Mouse (Mus musculus) heart, embryonic 15.5 days (tissue): ENCODE data around the gene Npvf. TPM values are rescaled to one million over a fixed set of nuclear protein-coding genes. Genes with fewer than 3 reads are reported as not detected.

ENCODE experiments used
- ATAC-seq: fragments of 200-750 bp; cut with Nextera tagmentation; replicated peaks from 2 replicates; pipeline ENCODE4 v1.8.0; 2017; ENCODE audit warnings: low read depth, moderate TSS enrichment; ENCODE audit not compliant: insufficient number of reproducible peaks, insufficient read depth, low FRiP score
- H3K27ac ChIP-seq: fragments of 300-500 bp; sonication (generic); 2 replicates; pipeline ENCODE4 v1.5.1; 2015; ENCODE audit warnings: mild to moderate bottlenecking, inconsistent platforms
- H3K27me3 ChIP-seq: fragments of 300-500 bp; sonication (generic); 2 replicates; pipeline ENCODE4 v1.6.1; 2015; ENCODE audit warnings: inconsistent platforms
- H3K36me3 ChIP-seq: fragments of 300-500 bp; sonication (generic); 2 replicates; pipeline ENCODE4 v1.6.1; 2015; ENCODE audit warnings: mild to moderate bottlenecking, inconsistent platforms
- H3K4me1 ChIP-seq: fragments of 300-500 bp; sonication (generic); replicated peaks from 2 replicates; pipeline ENCODE4 v1.6.1; 2015; ENCODE audit warnings: inconsistent platforms
- H3K4me2 ChIP-seq: fragments of 300-500 bp; sonication (generic); 2 replicates; pipeline ENCODE4 v1.6.1; 2015; ENCODE audit warnings: inconsistent platforms, mild to moderate bottlenecking, moderate library complexity
- H3K4me3 ChIP-seq: fragments of 300-500 bp; sonication (generic); 2 replicates; pipeline ENCODE4 v1.5.1; 2015; ENCODE audit warnings: mild to moderate bottlenecking, inconsistent platforms
- H3K9ac ChIP-seq: fragments of 300-500 bp; sonication (generic); 2 replicates; pipeline ENCODE4 v1.6.1; 2015; ENCODE audit warnings: mild to moderate bottlenecking, inconsistent platforms
- H3K9me3 ChIP-seq: fragments of 300-500 bp; sonication (generic); replicated peaks from 2 replicates; pipeline ENCODE4 v1.6.1; 2016; ENCODE audit warnings: inconsistent platforms
- WGBS: fragments of 180-500 bp; shearing (Covaris S2); methylation state at CpG from one replicate; pipeline ENCODE4 v1.1.7; 2015; ENCODE audit warnings: mixed read lengths; 5-methylcytosine and 5-hydroxymethylcytosine counted together
- polyA plus RNA-seq: library from polyadenylated mRNA; unstranded; fragments of >200 nt; fragmentation: Nextera tagmentation; extraction: Ambion mirVana; gene quantifications from 2 replicates; pipeline ENCODE4 v1.2.1, GENCODE M21; 2015

Npvf gene
- 0.15 and 0.18 TPM in 2 replicates for polyA plus RNA-seq

- no peaks in the 10 kb centered on the region for H3K9me3 ChIP-seq
- H3K4me2 ChIP-seq: no peak within 1 kb of the TSS
- H3K4me1 ChIP-seq: no peaks in the 10 kb centered on the region
- no peak within 1 kb of the TSS for H3K9ac ChIP-seq
- H3K27me3 ChIP-seq: no peaks in the 10 kb centered on the region
- H3K4me3 ChIP-seq: no peak within 1 kb of the TSS
- no peaks in the 10 kb centered on the region for H3K36me3 ChIP-seq
- no peak for ATAC-seq
- no peak within 1 kb of the TSS for H3K27ac ChIP-seq
- WGBS: 73% methylated on average over 4 of the region's 4 CpGs
Measured at GRCm38 (mm10) chr6:50654356-50654755, at the start of gene Npvf. TSS of gene Npvf (minus strand) at chr6:50654439.

DNA sequence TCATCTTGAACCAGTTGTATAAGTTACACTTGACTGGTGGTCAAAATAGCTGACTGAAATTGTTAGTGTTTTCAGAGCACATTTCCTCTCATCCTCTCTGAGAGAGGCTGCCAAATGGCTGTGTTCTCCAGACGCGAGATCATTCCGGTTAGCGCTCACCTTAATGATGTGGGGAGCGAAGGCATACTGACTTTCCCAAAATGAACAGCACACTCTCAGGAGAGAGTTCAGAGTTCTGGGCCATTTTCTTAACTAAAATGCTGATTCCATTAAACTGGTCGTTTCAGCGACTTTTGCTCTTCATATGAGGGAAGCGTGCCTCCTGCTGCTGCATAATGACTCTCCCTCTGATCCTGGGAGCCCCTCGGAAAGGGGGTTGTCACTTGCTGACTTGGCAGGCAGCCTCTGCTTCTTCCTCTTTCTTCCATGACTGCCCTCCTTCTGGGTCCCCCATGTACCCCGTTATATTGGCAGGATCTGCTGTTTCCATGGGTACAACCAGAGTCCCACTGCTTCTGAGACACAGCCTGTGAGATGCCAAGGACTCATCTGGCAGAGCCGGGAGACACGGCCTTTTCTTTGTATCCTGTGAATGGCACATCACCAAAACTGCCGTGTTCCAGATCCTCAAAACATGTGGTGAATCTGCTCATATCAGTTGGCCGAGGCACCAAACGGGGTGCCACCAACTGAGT is 35.0 kb upstream of the Npvf start:
- ATAC-seq: no peak
- WGBS: 68% methylated on average over 15 of the region's 15 CpGs

DNA sequence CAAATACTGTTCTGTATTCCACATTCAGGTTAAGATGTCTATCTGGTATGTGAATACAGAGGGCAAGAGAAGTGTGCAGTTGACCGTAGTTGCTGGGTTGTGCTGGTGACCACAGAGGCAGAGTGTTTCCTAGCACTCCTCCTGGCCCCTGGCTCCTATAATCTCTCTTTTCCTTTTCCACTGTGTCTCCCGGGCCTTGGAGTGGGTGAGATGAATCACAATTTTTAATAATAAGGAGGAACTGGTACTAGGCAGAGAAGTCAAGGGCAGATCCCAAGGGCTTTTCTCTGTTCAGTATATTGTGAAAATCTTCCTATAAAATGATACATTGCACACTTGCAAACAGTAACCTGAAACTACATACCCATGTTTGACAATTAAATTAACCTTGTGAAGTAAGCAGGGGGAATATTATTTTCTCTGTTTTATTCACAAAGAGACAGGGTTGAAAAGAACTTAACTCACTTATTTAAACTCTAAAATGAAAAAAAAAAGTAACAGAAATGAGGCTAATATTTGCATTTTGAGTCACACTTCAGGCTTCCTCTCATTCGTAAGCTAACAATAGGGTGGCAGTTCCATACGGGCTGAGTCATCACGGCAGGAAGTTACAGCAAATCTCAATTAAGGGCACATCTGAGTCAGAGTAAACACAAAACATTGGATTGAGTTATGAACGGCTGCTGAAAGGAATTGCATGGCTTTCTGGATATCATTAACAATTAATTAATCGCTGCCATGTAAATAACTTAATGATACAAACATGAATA is 30.6 kb upstream of the Npvf start:
- peak overlapping the region; percentile 32; the same call in 1 of the 2 replicates for H3K27ac ChIP-seq
- no peak overlapping the region for H3K9ac ChIP-seq
- H3K4me3 ChIP-seq: no peak overlapping the region
- no peak for ATAC-seq
- peaks cover 9% of the 10 kb centered on the region; the same call in 1 of the 2 replicates for H3K4me1 ChIP-seq
- 50% methylated on average over 7 of the region's 7 CpGs for WGBS
- no peaks in the 10 kb centered on the region for H3K27me3 ChIP-seq
- H3K9me3 ChIP-seq: no peaks in the 10 kb centered on the region
- no peaks in the 10 kb centered on the region for H3K36me3 ChIP-seq
- no peak overlapping the region for H3K4me2 ChIP-seq

More for the DNA sequence above, 35.0 kb upstream of the Npvf start:
- no peaks in the 10 kb centered on the region for H3K36me3 ChIP-seq
- no peak overlapping the region for H3K4me2 ChIP-seq
- H3K27me3 ChIP-seq: no peaks in the 10 kb centered on the region
- H3K27ac ChIP-seq: no peak overlapping the region
- no peaks in the 10 kb centered on the region for H3K4me1 ChIP-seq
- no peak overlapping the region for H3K9ac ChIP-seq
- no peaks in the 10 kb centered on the region for H3K9me3 ChIP-seq
- no peak overlapping the region for H3K4me3 ChIP-seq

GRCm38 (mm10) chr6:50681491-50681890 is 27.3 kb upstream of the Npvf start:
- WGBS: 38% methylated on average over 5 of the region's 5 CpGs
- no peaks in the 10 kb centered on the region for H3K36me3 ChIP-seq
- no peak overlapping the region for H3K9ac ChIP-seq
- peaks cover 9% of the 10 kb centered on the region; the same call in 1 of the 2 replicates for H3K4me1 ChIP-seq
- no peak overlapping the region for H3K27ac ChIP-seq
- no peaks in the 10 kb centered on the region for H3K9me3 ChIP-seq
- H3K27me3 ChIP-seq: no peaks in the 10 kb centered on the region
- no peak overlapping the region for H3K4me3 ChIP-seq
- H3K4me2 ChIP-seq: no peak overlapping the region
- ATAC-seq: no peak

GRCm38 (mm10) chr6:50680224-50681215 is 26.3 kb upstream of the Npvf start:
- Histone ChIP-seq H3K27ac (no peak overlapping the region), H3K4me3 (no peak overlapping the region), H3K9me3 (no peaks in the 10 kb centered on the region), H3K4me2 (no peak overlapping the region), H3K27me3 (no peaks in the 10 kb centered on the region), H3K9ac (no peak overlapping the region), H3K36me3 (no peaks in the 10 kb centered on the region), H3K4me1 (peaks cover 9% of the 10 kb centered on the region; the same call in 1 of the 2 replicates)
- WGBS: 59% methylated on average over 20 of the region's 20 CpGs
- no peak for ATAC-seq

DNA sequence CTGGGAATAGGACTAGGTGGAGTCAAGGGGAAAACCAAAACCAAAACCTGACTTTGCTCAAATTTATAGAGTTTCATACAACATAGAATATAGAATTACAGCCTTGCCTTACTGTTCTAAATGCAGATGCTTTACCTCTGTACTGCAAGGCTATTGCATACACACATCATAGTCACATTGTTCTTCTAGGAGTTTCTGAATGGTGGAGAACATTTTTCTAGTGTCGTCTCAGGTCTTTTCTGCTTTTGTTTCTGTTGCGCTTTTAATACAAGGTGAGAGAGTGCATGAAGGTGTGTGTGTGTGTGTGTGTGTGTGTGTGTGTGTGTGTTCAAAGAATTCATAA is 25.2 kb upstream of the Npvf start:
- peaks cover 9% of the 10 kb centered on the region; the same call in 1 of the 2 replicates for H3K4me1 ChIP-seq
- no peaks in the 10 kb centered on the region for H3K27me3 ChIP-seq
- H3K4me2 ChIP-seq: no peak overlapping the region
- no peak overlapping the region for H3K27ac ChIP-seq
- H3K36me3 ChIP-seq: no peaks in the 10 kb centered on the region
- no peaks in the 10 kb centered on the region for H3K9me3 ChIP-seq
- ATAC-seq: no peak
- no peak overlapping the region for H3K9ac ChIP-seq
- WGBS: 78% methylated on average over 2 of the region's 2 CpGs
- no peak overlapping the region for H3K4me3 ChIP-seq

- Histone ChIP-seq H3K4me1 (peaks cover 9% of the 10 kb centered on the region; the same call in 1 of the 2 replicates), H3K27ac (no peak overlapping the region), H3K4me2 (no peak overlapping the region), H3K9ac (no peak overlapping the region), H3K27me3 (no peaks in the 10 kb centered on the region), H3K9me3 (no peaks in the 10 kb centered on the region), H3K36me3 (no peaks in the 10 kb centered on the region), H3K4me3 (no peak overlapping the region)
- ATAC-seq: no peak
- 28% methylated on average over 8 of the region's 8 CpGs for WGBS
Measured at GRCm38 (mm10) chr6:50678826-50679485, 24.7 kb upstream of the Npvf start.

DNA sequence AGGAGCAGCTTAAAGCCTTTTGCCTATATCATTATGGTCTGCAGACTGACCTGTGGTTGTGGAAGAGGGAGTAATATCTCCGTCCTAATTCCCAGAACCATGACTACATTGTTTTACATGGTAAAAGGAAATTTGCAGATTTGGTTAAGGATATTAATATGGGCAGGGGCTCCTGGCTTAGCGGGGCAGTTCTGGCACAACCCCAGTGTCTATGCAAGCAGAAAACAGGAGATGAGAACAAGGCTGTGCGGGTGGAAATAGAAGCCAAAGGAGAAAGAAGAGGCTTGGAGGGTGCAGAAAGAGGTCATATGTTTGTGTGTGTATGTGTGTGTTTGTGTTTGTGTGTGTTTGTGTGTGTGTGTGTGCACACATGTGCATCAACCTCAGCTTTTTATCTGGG is 17.0 kb upstream of the Npvf start:
- no peak overlapping the region for H3K4me3 ChIP-seq
- ATAC-seq: no peak
- no peak overlapping the region for H3K4me2 ChIP-seq
- H3K27ac ChIP-seq: no peak overlapping the region
- 78% methylated on average over 3 of the region's 3 CpGs for WGBS
- no peak overlapping the region for H3K9ac ChIP-seq
- no peaks in the 10 kb centered on the region for H3K27me3 ChIP-seq
- no peaks in the 10 kb centered on the region for H3K4me1 ChIP-seq
- H3K36me3 ChIP-seq: no peaks in the 10 kb centered on the region
- H3K9me3 ChIP-seq: no peaks in the 10 kb centered on the region

GRCm38 (mm10) chr6:50666937-50667336 is 12.7 kb upstream of the Npvf start:
- ATAC-seq: no peak
- H3K9ac ChIP-seq: no peak overlapping the region
- H3K27ac ChIP-seq: no peak overlapping the region
- no peaks in the 10 kb centered on the region for H3K9me3 ChIP-seq
- H3K27me3 ChIP-seq: no peaks in the 10 kb centered on the region
- 46% methylated on average over 5 of the region's 5 CpGs for WGBS
- H3K4me2 ChIP-seq: no peak overlapping the region
- H3K36me3 ChIP-seq: no peaks in the 10 kb centered on the region
- H3K4me1 ChIP-seq: peaks cover 7% of the 10 kb centered on the region
- H3K4me3 ChIP-seq: no peak overlapping the region

DNA sequence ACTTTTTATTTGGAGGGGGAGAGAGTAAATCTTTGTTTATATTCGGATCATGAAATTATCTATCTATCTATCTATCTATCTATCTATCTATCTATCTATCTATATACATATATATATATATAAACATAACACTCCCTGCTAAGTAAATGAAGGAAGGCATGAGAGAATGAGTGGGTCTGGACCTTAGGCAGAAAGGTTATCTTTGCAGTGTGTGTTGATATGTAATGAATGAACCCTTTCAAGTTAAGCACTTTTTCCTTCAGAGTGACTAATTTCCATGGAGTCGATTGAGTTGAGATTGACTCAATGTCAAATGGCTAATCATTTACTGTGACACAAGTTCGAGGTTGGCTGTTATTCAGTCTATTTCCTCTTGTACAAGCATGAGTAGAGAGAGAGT is 10.8 kb upstream of the Npvf start:
- WGBS: 65% methylated on average over 3 of the region's 3 CpGs
- Histone ChIP-seq H3K9me3 (no peaks in the 10 kb centered on the region), H3K4me2 (no peak overlapping the region), H3K36me3 (no peaks in the 10 kb centered on the region), H3K9ac (no peak overlapping the region), H3K27me3 (no peaks in the 10 kb centered on the region), H3K27ac (no peak overlapping the region), H3K4me3 (no peak overlapping the region), H3K4me1 (peaks cover 14% of the 10 kb centered on the region)
- ATAC-seq: no peak
